Mouse (Mus musculus) CH12F3 (cell line): Measurements from ENCODE around the gene Celf2.
"Not testable (repeated sequence)": the region's sequence is repeated elsewhere in the genome, so short reads cannot be mapped to it uniquely, and the experiment has no call there.

Source experiments
- in situ Hi-C: fragments of 300-500 bp; cut with MboI; formaldehyde crosslinking; loops from 2 replicates; pipeline ENCODE4 v1.14.3; 2020; ENCODE audit warnings: low sequenced_read_pairs

The Celf2 gene

DNA sequence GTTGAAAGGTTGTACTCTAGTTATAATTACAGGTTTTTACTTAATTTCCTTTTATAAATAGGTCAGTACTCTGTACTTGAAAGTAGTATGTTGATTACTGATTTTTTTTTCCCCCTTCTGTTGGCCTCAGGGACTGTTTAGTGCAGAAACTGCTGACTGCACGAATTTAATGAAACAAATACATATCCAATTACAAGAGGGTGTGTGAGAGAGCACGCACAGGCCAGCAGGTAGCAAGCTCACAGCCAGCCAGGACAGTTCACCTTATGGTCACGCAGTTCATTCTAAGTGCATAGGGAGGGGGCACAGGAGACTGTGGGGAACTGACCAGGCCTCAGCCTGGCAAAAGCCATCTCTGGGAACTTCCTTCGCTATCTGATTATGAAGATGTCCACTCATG lies 236.1 kb downstream of the Celf2 start:
- in situ Hi-C loops = no loop called here

DNA sequence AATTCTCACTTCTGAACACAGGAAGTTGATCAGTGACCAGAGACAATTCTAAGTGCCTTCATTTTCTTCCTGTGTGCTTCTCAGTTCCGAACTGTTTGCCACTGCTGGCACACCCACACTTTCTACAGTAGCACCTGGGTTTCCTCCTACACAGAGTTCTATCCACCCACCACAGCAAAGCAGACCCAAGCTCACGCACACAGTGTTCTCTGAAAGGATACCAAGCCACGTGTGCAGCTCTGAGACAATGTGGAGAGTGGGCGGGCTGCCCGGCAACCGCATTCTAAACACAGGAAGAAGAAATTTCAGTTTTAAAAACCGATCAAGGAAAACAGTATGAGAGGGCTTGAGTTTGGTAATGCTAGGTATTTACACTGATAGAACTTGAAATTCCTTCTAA lies 239.3 kb downstream of the Celf2 start:
- in situ Hi-C loops = no loop called here

DNA sequence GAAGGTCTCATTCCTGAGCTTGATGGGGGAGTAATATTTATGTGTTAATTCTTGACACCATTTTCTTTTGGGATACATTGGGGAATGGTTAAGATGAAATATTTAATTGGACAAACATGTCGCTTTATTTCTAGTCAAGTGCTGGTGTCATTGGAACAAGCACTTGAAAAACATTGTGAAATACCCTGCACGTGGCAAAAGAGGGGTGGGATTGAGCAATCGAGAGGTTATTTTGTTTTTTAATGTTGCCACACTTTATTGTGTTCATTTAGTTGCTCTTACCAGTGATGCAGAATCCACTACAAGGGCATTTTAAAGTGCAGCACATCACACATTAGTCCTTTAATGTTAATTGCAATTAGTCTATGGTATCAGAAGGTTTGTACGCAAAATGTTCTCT lies 242.2 kb downstream of the Celf2 start:
- in situ Hi-C loops = no loop called here

DNA sequence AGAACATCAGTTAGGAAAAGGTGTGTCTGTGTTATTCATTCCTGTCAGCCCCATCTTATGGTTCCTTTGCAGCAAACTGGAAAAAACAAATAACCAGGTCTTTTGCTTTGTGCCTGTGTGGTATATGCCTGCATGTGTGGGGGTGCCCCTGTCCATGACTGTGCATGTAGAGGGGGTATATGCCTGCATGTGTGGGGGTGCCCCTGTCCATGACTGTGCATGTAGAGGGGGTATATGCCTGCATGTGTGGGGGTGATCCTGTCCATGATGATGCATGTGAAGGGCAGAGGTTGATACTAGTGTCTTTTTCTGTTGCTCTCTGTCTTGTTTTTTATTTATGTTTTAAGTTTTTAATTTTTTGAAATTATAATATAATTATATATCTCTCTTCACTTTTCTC lies 246.7 kb downstream of the Celf2 start:
- in situ Hi-C loops = not testable (repeated sequence)

DNA sequence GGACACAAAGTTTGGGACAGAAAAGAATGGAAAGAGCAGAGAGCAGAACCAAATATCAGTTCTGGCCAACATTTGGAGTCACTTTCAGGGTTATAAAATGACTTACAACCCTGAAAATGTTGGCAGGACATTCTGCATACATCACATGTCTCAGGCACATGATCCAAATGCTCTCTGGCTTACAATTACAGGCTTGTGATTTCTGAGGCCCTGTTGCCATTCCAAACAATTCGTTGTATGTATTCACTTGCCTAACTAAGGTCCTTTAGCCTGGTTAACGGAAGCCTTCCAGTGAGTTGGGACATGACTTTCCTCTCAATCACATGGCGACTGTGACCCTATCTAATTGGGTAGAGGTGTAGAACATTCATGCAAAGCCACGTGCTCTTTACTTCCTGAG lies 249.2 kb downstream of the Celf2 start:
- in situ Hi-C loops = no loop called here

DNA sequence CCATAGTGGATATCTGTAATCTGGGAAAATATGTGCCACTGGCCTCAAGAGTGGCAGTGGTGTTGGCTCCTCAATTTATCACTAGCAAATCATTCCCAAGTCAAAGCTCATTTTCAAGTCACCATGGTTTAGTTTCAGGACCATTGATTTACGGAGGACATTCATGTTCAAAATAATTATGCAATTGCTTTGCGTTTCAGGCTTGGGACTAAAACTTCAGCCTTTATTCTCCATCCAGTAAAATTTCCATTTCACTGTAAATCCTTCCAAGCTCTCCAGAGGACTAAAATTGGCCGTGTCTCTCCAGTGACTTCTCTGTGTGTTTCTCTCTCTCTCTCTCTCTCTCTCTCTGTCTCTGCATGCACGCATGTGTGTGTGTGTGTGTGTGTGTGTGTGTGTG lies 249.7 kb downstream of the Celf2 start:
- in situ Hi-C loops = no loop called here

DNA sequence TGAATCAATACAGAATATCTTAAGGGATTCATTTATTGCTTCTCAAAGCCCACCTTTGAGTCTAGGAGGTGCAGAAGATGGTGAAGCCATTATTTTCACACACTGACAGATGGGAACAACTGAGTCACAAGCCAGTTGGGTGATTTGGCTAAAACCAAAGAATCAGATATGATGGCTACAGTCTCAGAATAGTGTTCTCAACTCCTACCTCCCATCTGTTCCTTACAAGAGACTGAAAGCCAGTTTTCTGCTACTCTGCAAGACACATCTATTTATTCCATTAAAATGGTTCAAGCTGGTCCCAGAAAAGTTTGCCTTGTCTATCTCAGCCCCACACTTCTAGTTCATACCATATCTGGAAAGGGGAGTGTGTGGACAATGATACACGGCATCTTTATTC lies 253.3 kb downstream of the Celf2 start:
- in situ Hi-C loops = no loop called here

DNA sequence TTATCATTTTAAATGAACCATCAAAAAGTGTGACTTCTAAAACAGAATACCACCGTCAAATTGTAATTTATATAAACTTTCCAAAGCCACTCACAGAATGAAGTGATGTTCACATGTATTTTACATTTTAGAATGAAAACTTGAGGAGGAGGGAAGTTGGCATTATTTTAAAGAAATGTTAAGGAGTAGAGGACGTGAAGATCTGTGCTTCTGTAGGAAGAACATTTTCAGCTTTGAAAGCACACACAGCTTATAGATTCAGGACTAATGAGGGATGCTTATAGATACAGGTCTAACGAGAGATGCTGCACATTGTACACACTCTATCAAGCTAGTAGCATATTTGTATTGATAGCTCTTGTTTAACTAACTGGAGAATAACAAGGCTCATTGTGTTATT lies 254.0 kb downstream of the Celf2 start:
- in situ Hi-C loops = no loop called here

DNA sequence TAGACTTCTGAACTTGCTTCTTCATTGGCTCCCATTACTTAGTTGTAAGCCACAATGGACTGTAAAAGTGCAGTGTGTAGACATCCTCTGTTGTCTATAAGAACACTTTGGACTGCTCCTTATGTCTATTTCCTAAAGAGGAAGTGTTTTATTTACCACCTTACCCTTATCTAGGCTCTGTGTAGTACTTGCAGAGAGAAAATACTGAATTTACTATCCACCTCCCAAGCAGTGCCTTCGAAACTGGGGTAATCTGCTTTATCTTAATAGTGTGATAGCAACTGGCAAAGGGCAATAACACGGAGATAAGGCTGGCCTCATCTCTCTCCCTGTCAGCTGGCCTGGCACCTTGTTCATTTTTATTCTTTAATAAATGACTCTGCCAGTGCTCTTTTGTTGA lies 259.0 kb downstream of the Celf2 start:
- in situ Hi-C loops = no loop called here

DNA sequence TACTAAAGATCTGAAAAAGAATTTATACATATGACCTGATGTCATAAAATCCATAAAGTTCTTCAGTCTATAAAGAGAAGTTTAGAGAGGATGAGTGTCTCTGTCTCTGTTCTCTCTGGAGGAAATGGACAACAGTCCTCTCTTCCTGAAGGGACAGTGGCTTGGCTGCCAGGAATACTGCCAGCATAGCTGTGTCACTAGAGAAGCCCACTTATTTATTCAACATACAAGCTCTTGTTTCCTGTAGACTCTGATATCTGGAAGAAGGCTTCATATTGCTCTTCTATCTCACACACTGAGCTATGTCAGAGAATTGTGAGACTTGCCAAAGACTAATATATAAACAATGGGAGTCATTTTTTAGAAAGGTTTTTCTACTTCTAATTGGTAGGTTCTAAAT lies 260.4 kb downstream of the Celf2 start:
- in situ Hi-C loops = no loop called here

DNA sequence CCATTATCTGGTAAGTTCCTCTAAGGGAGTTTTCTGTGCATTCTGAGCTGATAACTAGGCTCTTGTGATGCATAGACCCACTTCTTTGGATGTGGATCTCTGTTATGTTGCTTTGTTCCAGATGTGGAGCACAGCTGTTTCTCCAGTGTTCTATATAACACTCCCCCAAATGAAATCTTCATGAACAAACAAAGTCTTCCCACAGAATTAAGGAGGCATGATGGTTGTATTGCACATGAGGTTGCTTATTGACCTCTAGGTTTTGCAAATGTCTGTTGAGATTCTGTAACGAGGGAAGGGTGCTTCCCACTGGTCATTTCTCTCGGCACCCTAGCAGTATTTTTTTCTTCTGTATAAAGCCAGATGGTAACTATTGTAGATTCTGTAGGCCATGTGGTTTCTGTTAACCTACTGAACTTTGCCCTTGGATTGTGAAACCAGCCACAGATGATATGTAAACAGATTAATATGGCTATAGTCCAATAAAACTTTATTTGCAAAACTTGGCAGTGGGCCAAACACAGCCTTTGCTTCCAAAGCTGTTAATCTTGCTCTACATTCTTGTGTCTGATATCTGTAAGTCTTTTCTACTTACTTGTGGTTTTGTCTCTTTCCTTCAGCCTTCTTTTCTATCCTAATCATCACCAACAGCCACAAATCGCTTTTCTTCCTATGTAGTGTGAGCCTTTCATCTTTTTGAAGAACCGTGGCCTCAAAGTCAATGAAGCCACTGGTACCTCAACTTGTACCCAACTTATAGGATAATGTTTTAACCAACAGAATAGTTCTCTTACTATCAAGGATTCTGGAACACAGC lies 263.2 kb downstream of the Celf2 start:
- in situ Hi-C loops = no loop called here

DNA sequence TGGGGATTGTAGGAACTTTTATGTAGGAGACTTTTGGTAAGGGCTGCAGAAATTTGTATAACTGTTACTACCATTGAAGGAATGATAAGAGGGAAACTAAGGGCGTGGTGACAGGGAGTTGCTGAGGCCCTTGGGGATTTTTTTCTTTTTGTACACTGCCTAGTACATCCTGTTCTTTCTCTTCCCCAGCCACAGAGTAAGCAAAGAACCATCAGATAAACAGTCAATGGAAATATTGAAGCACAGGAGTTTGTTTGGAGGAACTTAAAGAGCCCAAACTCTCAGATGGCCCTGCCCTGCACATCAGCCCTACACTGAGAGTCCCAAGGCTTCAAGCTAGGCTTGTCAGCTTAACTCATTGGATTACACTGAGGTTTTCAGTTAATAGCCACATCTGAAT lies 267.2 kb downstream of the Celf2 start:
- in situ Hi-C loops = no loop called here

DNA sequence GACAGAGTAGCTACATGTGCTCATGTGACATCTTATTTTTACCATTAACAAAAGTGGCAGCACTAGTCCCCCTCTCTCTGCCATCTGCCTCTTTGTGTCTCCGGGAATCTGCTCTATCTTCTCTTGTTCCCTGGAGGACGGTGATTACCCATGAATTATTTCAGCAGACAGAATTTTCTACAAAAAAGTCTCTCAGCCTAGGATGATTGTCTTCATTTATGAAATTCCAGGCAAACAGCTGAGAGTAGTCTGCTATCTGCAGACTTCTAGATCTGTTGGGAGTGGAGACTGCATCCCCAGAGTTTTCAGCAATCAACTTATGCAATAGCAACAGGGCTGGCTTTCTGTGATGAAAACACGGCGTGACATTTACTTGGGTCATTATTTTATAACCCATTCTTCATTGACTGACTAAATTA lies 267.8 kb downstream of the Celf2 start:
- in situ Hi-C loops = no loop called here

DNA sequence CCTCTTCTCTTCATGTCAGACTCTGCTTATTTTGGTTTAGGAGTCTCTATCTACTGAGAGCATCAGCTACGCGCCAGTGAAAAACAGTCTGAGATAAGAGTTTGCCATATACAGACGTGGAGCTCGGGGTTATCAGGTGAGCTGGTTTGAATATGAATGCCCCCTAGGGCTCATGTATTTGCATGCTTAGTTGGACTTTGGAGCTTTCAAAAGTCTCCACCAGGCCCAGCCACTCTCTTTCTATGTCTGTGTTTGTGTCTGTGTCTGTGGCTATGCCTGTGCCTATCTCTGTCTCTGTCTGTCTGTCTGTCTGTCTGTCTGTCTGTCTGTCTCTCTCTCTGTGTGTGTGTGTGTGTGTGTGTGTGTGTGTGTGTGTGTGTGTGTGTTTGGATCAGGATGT lies 272.1 kb downstream of the Celf2 start:
- in situ Hi-C loops = no loop called here

DNA sequence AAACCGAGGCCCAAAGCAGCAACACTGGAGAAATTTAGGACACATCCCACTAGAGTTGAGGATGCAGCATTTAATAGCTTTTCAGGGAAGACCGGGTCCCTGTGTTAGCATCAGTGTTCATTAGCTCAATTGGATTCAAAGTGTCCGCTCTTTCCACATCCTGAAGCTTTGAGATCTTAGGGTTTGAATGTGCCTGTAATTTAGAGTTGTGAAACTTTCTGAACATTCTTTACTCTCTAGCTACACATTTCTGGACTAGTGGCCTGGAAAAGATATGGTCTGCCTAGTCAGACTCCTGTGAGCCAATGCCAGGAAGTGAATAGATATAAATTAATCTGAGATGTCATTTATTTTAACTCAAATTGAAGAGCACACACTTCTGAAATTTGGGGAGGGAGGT lies 272.9 kb downstream of the Celf2 start:
- in situ Hi-C loops = no loop called here

DNA sequence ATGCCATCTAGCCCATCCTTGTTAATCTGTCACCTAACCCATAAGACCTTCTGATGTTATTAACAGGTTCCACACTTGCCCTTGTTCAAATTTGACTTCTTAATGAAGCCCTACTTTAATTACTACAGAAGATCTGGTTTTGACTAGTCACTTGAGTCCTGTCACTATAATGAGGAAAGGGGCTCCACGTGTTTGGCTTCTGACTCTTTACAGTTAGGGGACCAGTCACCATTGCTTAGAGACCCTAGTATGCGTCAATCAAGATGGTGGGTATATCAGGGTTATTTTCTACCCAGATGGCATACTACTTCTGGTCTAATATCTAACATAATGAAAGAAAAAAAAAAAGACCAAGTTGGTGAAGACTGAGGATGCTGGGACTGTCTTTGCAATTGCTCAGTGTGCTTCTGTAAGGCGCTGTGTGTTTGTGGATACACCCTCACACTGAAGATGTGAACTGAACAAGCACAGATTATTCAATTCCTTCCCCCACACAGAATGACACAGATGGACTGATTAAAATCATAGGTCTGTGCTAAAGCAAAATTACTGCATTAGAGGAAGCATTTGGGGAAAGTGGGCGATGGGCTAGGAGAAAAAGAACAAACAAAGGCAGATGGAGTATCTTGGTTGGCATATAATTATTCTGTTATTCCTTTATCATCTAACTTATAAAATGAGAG lies 274.2 kb downstream of the Celf2 start:
- in situ Hi-C loops = no loop called here

DNA sequence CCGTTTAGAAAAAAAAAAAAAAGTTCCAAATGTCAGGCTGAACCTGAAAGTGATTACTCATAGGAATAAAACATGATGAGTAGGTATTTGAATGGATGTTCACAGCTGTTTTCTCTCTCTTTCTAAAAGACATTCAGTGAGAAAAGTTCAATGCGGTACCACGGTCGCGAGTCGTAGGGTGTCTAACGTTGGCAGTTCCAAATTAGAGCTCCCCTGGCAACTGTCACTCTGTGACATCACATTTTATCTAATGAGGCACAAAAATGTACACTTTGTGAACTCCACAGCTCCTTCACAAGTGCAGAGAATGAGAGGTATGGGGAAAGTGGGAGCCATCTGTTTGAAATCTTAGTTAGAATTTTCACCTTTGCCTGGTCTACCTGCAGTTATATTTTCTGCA lies 274.8 kb downstream of the Celf2 start:
- in situ Hi-C loops = no loop called here

DNA sequence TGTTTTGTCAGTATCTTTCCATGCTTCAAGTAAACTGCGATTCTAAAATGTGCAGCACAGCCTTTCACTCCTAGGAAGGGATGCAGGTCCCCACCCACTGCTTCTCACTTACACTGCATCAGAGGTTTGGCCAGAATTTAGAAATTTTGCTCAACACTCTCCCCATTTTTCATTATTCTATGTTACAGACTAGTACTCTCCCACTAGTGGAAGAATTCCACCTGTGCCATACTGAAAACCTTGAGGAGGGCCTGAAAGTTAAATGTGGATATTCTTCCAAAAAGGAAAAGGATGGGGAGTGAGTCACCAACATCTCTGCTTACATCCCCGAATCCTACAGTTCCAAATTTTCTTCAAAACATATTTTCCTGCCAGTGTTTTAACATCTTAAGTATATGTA lies 276.0 kb downstream of the Celf2 start:
- in situ Hi-C loops = no loop called here

DNA sequence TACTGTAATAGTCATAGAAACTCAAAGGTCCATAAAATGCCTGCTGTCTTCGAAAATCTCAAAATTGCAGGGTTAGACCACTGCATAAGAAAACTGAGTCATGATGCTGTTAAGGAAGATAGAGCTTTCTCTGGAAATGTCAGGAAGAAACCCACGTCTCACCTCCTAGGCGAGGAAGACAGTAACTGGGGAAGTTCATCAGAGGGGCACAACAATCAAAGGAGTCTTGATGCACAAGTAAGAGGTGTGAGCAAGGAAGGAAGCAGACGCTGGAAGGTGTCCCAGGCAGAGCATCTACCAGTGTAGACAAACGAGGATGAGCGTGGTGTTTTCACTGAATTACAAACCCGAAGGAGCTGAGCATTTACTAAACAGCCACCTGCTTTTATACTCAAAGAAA lies 282.6 kb downstream of the Celf2 start:
- in situ Hi-C loops = no loop called here

DNA sequence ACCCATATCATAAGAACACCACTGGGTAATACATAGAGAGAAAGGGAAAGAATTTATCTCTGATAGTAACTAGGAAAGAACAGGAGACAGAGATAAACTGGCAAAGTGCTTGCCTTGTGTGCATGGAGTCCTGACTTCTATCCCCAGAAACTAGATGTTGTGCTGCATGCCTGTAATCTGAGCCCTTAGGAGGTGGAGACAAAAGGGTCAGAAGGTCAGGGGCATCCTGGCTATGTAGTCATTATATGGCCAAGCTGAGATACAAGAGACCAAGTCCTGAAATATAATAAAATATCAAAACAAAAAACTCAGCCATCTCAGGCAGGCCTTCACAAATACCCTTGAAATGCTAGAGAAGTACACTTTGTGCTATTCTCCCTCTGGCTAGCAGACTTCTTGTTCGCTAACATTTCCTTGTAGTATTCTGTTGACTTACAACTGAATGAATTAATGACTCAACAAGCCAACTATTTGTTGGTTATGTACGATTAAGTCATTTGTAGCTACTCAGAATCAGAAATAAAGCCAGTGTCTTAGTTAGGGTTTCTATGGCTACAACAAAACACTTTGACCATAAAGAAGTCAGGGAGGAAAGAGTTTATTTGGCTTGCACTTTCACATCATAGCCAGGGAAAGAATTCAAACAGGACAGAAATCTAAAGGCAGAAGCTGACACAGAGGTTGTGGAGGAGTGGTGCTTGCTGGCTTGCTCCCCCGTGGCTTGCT lies 284.9 kb downstream of the Celf2 start:
- in situ Hi-C loops = no loop called here

DNA sequence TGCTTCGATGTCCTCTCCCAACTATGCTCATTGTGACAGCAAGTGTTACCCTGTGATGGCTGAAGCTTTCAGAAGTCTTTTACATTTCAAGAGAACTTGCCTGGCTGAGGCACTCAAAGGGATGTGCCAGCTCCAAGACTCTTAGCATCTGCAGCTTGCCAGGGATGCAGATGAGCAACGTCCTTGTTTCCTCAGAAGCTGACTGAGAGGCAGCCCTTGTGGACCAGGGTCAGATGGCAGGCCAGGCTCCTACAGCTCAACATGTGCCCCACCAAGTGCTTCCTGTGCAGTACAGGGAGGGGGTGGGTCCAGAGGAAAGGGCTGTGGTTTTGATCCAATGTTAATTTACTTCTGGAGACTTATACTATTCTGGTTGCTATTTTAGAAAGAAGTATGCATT lies 285.8 kb downstream of the Celf2 start:
- in situ Hi-C loops = no loop called here

DNA sequence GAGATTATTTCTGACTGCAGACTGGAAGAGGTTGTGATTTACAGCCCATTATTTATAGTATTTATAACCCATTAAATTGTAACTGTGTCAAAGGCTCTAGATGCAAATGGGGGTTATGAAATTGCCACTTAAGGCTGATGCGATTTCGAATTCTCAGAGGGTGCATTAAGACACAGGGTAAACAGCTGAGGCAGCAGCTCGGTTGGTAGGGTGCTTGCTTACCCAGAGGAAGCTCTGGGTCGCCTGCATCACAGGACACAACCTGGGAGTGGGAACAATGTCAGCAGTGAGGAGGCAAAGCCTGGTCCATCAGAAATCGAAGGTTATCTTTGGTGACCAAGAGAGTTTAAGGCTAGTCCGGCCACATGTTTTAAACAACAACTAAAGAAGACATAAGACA lies 286.5 kb downstream of the Celf2 start:
- in situ Hi-C loops = no loop called here
